In genomic region chr11:102603496-102603850, GRCm38 (mm10) we compare ENCODE assay signal across 8 mouse cellular contexts. TPM values are rescaled to one million over a fixed set of nuclear protein-coding genes. Genes with fewer than 3 reads are reported as not detected.
A peak's percentile ranks its signal among the peaks of the same experiment; 100 is the strongest.
DNase-seq lines count a peak whose midpoint lies in the region; ATAC-seq and TF ChIP-seq lines count a peak whose summit lies in the region.
"Had no signal": no experiment of that assay in that cellular context is flagged by ENCODE, and none has a peak within 500 bp of the region (broad histone marks: within the 10 kb centered on the region; RNA-seq: fewer than 3 reads in every experiment).

No protein-coding gene starts in this region.

- H3K9ac ChIP-seq in ES-E14 (ENCODE audit: insufficient read depth, low read depth, low read length, poor library complexity, severe bottlenecking), result no peak overlapping the region
- H3K9ac ChIP-seq in lung, embryonic 14.5 days, result peak overlapping the region; percentile 65

- peak; percentile 66 for ATAC-seq in lung, embryonic 14.5 days (ENCODE audit: insufficient read depth)

- no peaks in the 10 kb centered on the region for H3K36me3 ChIP-seq in ES-E14 (ENCODE audit: control insufficient read depth, insufficient read depth, low read length, poor library complexity, severe bottlenecking)
- peaks cover 7% of the 10 kb centered on the region for H3K36me3 ChIP-seq in lung, embryonic 14.5 days (ENCODE audit: insufficient read depth)

- no peak for TF ChIP-seq CTCF in lung, embryonic 14.5 days (IDR thresholded peaks at IDR 0.05; ENCODE audit: low read depth)

- in situ Hi-C loops in ES-E14 (cut with MboI; ENCODE audit: low sequenced_read_pairs in 2 of 2, unreplicated experiment in 2 of 2), result no loop called here

- no peaks in the 10 kb centered on the region for H3K9me3 ChIP-seq in ES-E14 (ENCODE audit: control insufficient read depth, insufficient read depth, low read depth, low read length)
- no peaks in the 10 kb centered on the region for H3K9me3 ChIP-seq in lung, embryonic 14.5 days (ENCODE audit: low read depth, low read length)

- H3K4me2 ChIP-seq in lung, embryonic 14.5 days, result peak overlapping the region; percentile 80

- H3K27ac ChIP-seq in ES-E14 (ENCODE audit: insufficient read depth, low read depth, low read length, poor library complexity, severe bottlenecking), result 0 out of 2 replicates have a peak overlapping the region, but pooled peaks have one; percentile 66
- H3K27ac ChIP-seq in lung, embryonic 14.5 days (ENCODE audit: low read depth), result peak overlapping the region; percentile 99

- no peak for DNase-seq in ES-E14 (ENCODE audit: low read depth, low spot score)
- DNase-seq in adrenal gland, postnatal 14 days, result peak; percentile 70
- peak; percentile 31 for DNase-seq in gastrocnemius, postnatal 25 days
- DNase-seq in kidney, adult 18-20 months, result peak; percentile 45
- DNase-seq in lung, embryonic 14.5 days, result peak; percentile 93
- peak; percentile 85 for DNase-seq in retina, postnatal 1 day
- DNase-seq in left cerebral cortex, adult 8-10 months (ENCODE audit: low spot score in 2 of 2), result no peak

- 2% methylated on average over 10 of the region's 10 CpGs for WGBS in lung, embryonic 14.5 days

- no peaks in the 10 kb centered on the region; a peak in 1 of 4 replicates for H3K4me1 ChIP-seq in ES-E14 (ENCODE audit: control insufficient read depth in 2 of 2, insufficient read depth in 2 of 2, low read length in 2 of 2, poor library complexity in 1 of 2)
- H3K4me1 ChIP-seq in lung, embryonic 14.5 days (ENCODE audit: insufficient read depth), result peaks cover 1% of the 10 kb centered on the region; the same call in 1 of the 2 replicates

- no peaks in the 10 kb centered on the region; the same call in 1 of the 2 replicates for H3K27me3 ChIP-seq in lung, embryonic 14.5 days (ENCODE audit: insufficient read depth, low read length)

- peak overlapping the region; percentile 59 to 70 for H3K4me3 ChIP-seq in ES-E14 (ENCODE audit: insufficient read depth in 1 of 2, low read depth in 1 of 2, low read length in 2 of 2, poor library complexity in 1 of 2, severe bottlenecking in 1 of 2)
- peak overlapping the region; percentile 89 for H3K4me3 ChIP-seq in lung, embryonic 14.5 days (ENCODE audit: low read depth, low read length)

TF ChIP-seq in ES-E14, 5 proteins besides CTCF, POLR2A, EP300 and RAD21:
- TF ChIP-seq CHD2 (IDR thresholded peaks at IDR 0.05; ENCODE audit: low read depth, low read length) (no peak), ZC3H11A (IDR thresholded peaks at IDR 0.05; ENCODE audit: borderline replicate concordance, low read depth, low read length) (no peak), MAFK (IDR thresholded peaks at IDR 0.05; ENCODE audit: insufficient read depth, low read depth, low read length) (no peak), HCFC1 (IDR thresholded peaks at IDR 0.05; ENCODE audit: borderline replicate concordance, insufficient read depth, low read length) (no peak), ZNF384 (IDR thresholded peaks at IDR 0.05; ENCODE audit: low read depth, low read length) (no peak)

RNA-seq across cellular contexts. Expression of gene Fzd2, which starts 0.7 kb away (rescaled TPM):
- total RNA-seq in ES-E14 (2012; rRNA removed), result 26.4 and 27.9 TPM in 2 replicates
- 4.0 and 4.4 TPM in 2 replicates for total RNA-seq in adrenal gland, postnatal 14 days (2021)
- 1 to 10 TPM; 2.5 to 2.7 TPM for total RNA-seq in gastrocnemius, postnatal 25 days (2021)
- polyA plus RNA-seq in lung, embryonic 14.5 days (2014; fragmentation: Nextera tagmentation; extraction: Ambion mirVana), result 40.0 and 42.9 TPM in 2 replicates
- 10 to 100 TPM in 1 of 4 experiments, 1 to 10 TPM in 3; 7.4 to 10.5 (median 9.6) TPM for total RNA-seq in left cerebral cortex, adult 8-10 months (2022)
- total RNA-seq: hematopoietic stem cell, adult 5-6 weeks had no signal

RNA-seq across cellular contexts. Expression of gene Gm11627, which starts 24.2 kb away (rescaled TPM):
- 5.2 and 7.5 TPM in 2 replicates for total RNA-seq in ES-E14 (2012; rRNA removed)
- total RNA-seq in adrenal gland, postnatal 14 days (2021), result 0.44 and 0.60 TPM in 2 replicates
- total RNA-seq in gastrocnemius, postnatal 25 days (2021), result under 1 TPM in 1 of 2 experiments, not detected in 1; 0.43 TPM
- 14.3 and 15.3 TPM in 2 replicates for polyA plus RNA-seq in lung, embryonic 14.5 days (2014; fragmentation: Nextera tagmentation; extraction: Ambion mirVana)
- 1 to 10 TPM; 2.7 to 5.8 (median 4.2) TPM for total RNA-seq in left cerebral cortex, adult 8-10 months (2022)
- total RNA-seq: hematopoietic stem cell, adult 5-6 weeks had no signal

RNA-seq across cellular contexts. Expression of gene Gpatch8, which starts 47.3 kb away (rescaled TPM):
- total RNA-seq in ES-E14 (2012; rRNA removed), result 22.5 and 22.9 TPM in 2 replicates
- total RNA-seq in adrenal gland, postnatal 14 days (2021), result 29.7 and 29.9 TPM in 2 replicates
- total RNA-seq in gastrocnemius, postnatal 25 days (2021), result 10 to 100 TPM; 17.5 to 19.6 TPM
- 47.0 and 49.4 TPM in 2 replicates for polyA plus RNA-seq in lung, embryonic 14.5 days (2014; fragmentation: Nextera tagmentation; extraction: Ambion mirVana)
- total RNA-seq in left cerebral cortex, adult 8-10 months (2022), result 10 to 100 TPM; 53.4 to 64.9 (median 58.6) TPM

Comparison
In these comparisons a context has a peak if more than half of its experiments do, and no peak if none do; other contexts are left out.
1. DNase-seq: peak in adrenal gland, postnatal 14 days (single experiment), gastrocnemius, postnatal 25 days (single experiment), kidney, adult 18-20 months (single experiment), lung, embryonic 14.5 days (single experiment) and retina, postnatal 1 day (single experiment); none in ES-E14 (single experiment) and left cerebral cortex, adult 8-10 months (0 of 2).